Mouse (Mus musculus) right cerebral cortex, postnatal 14 days (tissue): ENCODE measurements around the gene Dppa4.

Source experiments
- DNase-seq: peaks from one replicate; pipeline ENCODE4 v3.0.0; 2022

Dppa4 gene

DNA sequence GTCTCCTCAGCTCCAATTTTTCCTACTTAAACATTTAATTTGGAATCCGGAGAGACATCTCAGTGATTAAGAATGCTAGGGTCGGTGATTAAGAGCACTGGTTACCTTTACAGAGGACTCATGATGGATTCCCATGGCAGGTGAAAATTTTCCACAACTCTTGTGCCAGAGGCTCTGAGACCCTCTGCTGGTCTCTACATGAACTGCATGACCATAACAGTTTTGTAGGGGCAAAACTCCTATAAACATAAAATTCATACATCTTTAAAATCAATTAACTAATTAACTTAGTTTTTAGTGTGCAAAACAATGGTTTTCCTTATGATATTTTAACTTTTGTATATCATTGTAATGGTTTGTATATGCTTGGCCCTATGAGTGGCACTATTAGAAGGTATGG lies 44.9 kb downstream of the Dppa4 start:
- no peak for DNase-seq

DNA sequence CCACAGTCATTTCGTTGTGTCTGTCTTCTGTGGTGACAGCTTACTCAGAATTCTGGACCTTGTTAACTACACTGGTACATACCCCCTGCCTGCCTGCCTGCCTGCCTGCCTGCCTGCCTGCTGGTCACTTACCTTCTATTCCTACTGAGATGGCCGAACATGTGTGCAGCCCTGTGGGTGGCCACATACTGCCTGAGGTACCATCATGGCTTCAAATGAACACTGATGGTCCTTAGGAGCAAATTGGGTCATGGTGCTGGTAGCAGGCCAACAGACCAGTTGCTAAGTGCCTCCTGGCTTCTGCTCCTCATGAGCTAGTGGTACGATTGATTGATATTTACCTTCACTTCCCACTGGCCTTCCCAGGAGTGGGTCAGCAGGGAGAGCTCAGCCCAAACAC lies 48.3 kb downstream of the Dppa4 start:
- DNase-seq: no peak

DNA sequence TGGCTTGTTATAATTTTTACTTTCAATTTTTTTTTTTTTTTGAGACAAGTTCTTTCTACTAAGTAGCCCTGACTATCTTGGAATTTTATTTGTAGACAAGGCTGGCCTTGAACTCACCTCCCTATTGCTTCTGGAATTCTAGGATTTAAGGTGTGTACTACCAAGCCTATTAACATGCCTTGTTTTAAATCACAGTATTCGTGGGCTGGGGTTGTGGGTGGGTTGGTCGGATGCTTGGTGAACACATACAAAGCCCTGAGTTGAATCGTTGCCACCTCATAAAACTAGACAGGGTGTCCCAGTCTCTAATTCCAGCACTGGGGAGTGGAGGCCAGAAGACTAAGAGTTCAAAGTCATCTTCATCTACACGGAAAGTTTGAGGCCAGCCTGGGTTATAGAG lies 51.8 kb downstream of the Dppa4 start:
- DNase-seq: no peak
